Mouse (Mus musculus) brain, embryonic 14.5 days (tissue): Measurements from ENCODE around the gene Sh3pxd2a.

ENCODE experiments used
- CTCF ChIP-seq: fragments of 200-500 bp; IDR thresholded peaks from 2 replicates; pipeline ENCODE4 v1.5.1; 2012; ENCODE audit warnings: inconsistent platforms, mild to moderate bottlenecking, moderate library complexity, borderline replicate concordance; ENCODE audit not compliant: insufficient read depth, insufficient read length; ENCODE audit errors: extremely low read depth
- POLR2A ChIP-seq: fragments of 200-500 bp; IDR thresholded peaks from 2 replicates; pipeline ENCODE4 v1.6.1; 2012; ENCODE audit warnings: mild to moderate bottlenecking, inconsistent platforms, borderline replicate concordance; ENCODE audit not compliant: poor library complexity, insufficient read depth, insufficient read length, severe bottlenecking; ENCODE audit errors: extremely low read depth

- TF ChIP-seq POLR2A (no peak), CTCF (no peak)
Measured at GRCm38 (mm10) chr19:47406524-47406923, 57.7 kb downstream of the Sh3pxd2a start.
